Mouse (Mus musculus) cerebellum, adult 11 months (tissue): ENCODE results near the gene Mrgpra4.

ENCODE experiments used
- DNase-seq: peaks from one replicate; pipeline ENCODE4 v3.0.0; 2022

Gene Mrgpra4

GRCm38 (mm10) chr7:47981995-47982394 is at the start of gene Mrgpra4:
Mrgpra4 (minus strand) TSS chr7:47982095.
- no peak for DNase-seq

DNA sequence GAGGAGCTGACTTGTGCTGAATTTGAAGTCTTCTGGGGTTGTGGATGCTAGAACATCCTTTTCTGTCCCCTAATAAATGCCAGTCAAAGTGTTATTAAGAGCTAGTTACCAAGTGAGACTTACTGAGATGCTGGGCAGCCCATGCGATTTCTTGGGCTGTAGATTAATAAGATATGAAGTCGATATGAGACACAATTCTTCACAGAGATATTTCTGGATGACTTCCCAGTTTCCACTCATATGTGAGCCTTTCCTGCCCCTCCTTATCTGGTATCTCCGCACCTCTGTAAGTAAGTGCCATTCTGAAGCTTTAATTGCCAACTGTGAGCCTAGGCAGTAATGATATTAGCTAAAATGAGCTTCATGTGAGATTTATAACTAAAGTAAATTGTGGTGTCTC is 45.6 kb upstream of the Mrgpra4 start, which contains the start of gene Mrgprx1:
Mrgprx1 (minus strand) TSS at position 101 of the 400 bp plus-strand sequence.
- no peak for DNase-seq

DNA sequence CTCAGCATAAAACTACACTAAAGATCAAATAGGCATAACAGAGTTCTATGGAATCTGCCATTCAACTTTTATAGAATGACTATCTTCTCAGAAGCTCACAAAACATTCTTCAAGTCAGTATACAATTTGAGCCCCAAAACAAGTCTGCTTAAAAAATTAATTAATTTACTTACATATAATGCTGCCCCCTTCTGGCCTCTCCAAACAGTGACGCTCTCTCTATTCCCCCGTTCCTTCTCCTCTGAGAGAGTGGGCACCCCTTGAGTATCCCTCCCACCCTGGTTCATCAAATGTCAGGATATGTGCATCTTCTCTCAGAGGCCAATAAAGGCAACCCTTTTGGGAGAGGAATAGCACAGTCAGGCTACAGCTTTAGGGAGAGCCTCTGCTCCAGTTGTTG is 36.0 kb upstream of the Mrgpra4 start:
- DNase-seq = no peak

DNA sequence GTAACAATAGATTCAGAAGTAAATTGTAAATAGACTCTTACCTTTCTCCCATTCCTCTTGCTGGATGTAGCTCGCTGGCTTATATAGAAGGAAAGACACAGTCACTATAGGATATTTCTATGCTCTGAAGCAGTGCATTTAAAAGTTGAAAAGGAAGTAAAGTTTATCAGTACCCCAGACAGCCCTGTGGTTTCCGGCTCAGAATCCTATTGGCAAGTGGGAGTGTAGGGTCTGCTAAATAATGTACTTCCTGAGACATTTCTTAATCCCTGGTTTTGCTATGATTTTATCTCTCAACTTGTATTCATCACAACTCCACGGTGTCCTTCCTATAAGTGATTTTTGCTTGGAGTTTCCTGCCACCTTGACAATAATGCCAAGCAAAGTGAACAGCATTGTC is 13.8 kb upstream of the Mrgpra4 start:
- DNase-seq = no peak

- DNase-seq = no peak
Measured at GRCm38 (mm10) chr7:47986752-47987151, 4.9 kb upstream of the Mrgpra4 start.
